Mouse (Mus musculus) kidney, embryonic 14.5 days (tissue): ENCODE measurements around the gene Slc23a4. TPM values are rescaled to one million over a fixed set of nuclear protein-coding genes. Genes with fewer than 3 reads are reported as not detected.

Experiments used
- ATAC-seq: fragments of 200-750 bp; cut with Nextera tagmentation; 2 replicates; pipeline ENCODE4 v1.8.0; 2017; ENCODE audit warnings: moderate number of reproducible peaks, mild to moderate bottlenecking, moderate TSS enrichment, moderate library complexity; ENCODE audit not compliant: low FRiP score, low TSS enrichment
- H3K27ac ChIP-seq: fragments of 300-500 bp; sonication (generic); 2 replicates; pipeline ENCODE4 v1.5.1; 2014; ENCODE audit warnings: low read depth, mild to moderate bottlenecking, low read length, moderate library complexity, mixed read lengths
- H3K27me3 ChIP-seq: fragments of 300-500 bp; sonication (generic); 2 replicates; pipeline ENCODE4 v1.6.1; 2014; ENCODE audit warnings: mild to moderate bottlenecking, low read length; ENCODE audit not compliant: control insufficient read depth, insufficient read depth
- H3K36me3 ChIP-seq: fragments of 300-500 bp; sonication (generic); 2 replicates; pipeline ENCODE4 v1.6.1; 2014; ENCODE audit warnings: low read length, mixed read lengths; ENCODE audit not compliant: control insufficient read depth, insufficient read depth
- H3K4me1 ChIP-seq: fragments of 300-500 bp; sonication (generic); 2 replicates; pipeline ENCODE4 v1.6.1; 2014; ENCODE audit warnings: low read length, mixed read lengths; ENCODE audit not compliant: control insufficient read depth, insufficient read depth
- H3K4me2 ChIP-seq: fragments of 300-500 bp; sonication (generic); replicated peaks from 2 replicates; pipeline ENCODE4 v1.6.1; 2014; ENCODE audit warnings: low read depth, mild to moderate bottlenecking, low read length
- H3K4me3 ChIP-seq: fragments of 300-500 bp; sonication (generic); 2 replicates; pipeline ENCODE4 v1.5.1; 2014; ENCODE audit warnings: mild to moderate bottlenecking, low read length
- H3K9ac ChIP-seq: fragments of 300-500 bp; sonication (generic); 2 replicates; pipeline ENCODE4 v1.6.1; 2014; ENCODE audit warnings: low read depth, mild to moderate bottlenecking, low read length, moderate library complexity
- H3K9me3 ChIP-seq: fragments of 300-500 bp; sonication (generic); 2 replicates; pipeline ENCODE4 v1.6.1; 2016; ENCODE audit warnings: low read length; ENCODE audit not compliant: control insufficient read depth
- WGBS: fragments of 180-500 bp; shearing (Covaris S2); extraction: QIAGEN DNeasy Blood & Tissue Kit; methylation state at CpG from one replicate; pipeline ENCODE4 v1.1.7; 2014; 5-methylcytosine and 5-hydroxymethylcytosine counted together
- polyA plus RNA-seq: library from polyadenylated mRNA; unstranded; fragments of >200 nt; fragmentation: Nextera tagmentation; extraction: Ambion mirVana; gene quantifications from 2 replicates; pipeline ENCODE4 v1.2.1, GENCODE M21; 2014

Gene Slc23a4
- 0.44 and 0.61 TPM in 2 replicates for polyA plus RNA-seq

DNA sequence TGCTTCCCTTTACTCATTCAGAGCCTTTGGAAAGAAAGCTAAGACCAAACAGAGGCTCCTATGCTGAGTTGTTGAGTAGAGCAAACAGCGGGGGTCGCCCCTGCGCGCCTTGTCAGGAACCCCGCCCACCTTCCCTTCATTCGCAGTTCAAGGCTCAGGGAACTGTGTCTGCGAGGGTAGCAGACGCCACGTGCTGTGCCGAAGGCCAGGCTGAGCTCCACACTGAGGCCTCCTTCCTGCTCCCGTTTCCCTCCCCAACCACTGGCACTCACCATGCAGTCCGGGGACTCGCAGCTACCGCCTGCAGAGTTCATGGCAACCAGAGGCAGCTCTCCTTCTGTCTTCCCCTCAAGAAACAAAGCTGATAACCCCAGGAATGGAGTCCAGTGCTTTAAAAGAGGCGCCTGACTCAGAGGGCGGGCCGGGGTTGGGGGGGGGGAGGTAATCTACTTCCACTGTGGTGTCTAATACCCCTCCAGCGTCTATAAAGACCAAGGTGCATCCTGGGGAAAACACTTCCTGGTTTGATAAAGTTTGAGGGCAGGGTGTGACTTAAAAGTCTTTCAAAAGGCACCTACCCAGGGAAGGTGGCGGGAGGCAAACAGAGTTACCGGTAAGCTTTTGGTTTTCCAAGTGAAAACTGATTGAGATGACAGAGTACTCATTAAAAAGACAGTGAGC lies at the start of gene Slc23a4:
Gene Slc23a4, minus strand, starts transcription at position 324 of the 681 bp plus-strand sequence.
- Histone ChIP-seq H3K4me3 (peak within 1 kb of the TSS; percentile 2; the same call in 1 of the 2 replicates), H3K36me3 (no peaks in the 10 kb centered on the region), H3K9ac (peak within 1 kb of the TSS; percentile 31; the same call in 1 of the 2 replicates), H3K4me2 (peak within 1 kb of the TSS; percentile 26), H3K9me3 (no peaks in the 10 kb centered on the region), H3K27me3 (no peaks in the 10 kb centered on the region), H3K4me1 (peaks cover 10% of the 10 kb centered on the region), H3K27ac (no peak within 1 kb of the TSS)
- ATAC-seq: peak; percentile 41; the same call in 1 of the 2 replicates
- 11% methylated on average over 20 of the region's 20 CpGs for WGBS

GRCm38 (mm10) chr6:35033341-35033740 lies 45.1 kb upstream of the Slc23a4 start:
- H3K9ac ChIP-seq: no peak overlapping the region
- no peak overlapping the region for H3K27ac ChIP-seq
- no peak for ATAC-seq
- no peaks in the 10 kb centered on the region for H3K27me3 ChIP-seq
- no peaks in the 10 kb centered on the region for H3K4me1 ChIP-seq
- peaks cover 6% of the 10 kb centered on the region; the same call in 1 of the 2 replicates for H3K36me3 ChIP-seq
- H3K4me2 ChIP-seq: no peak overlapping the region
- no peak overlapping the region for H3K4me3 ChIP-seq
- 94% methylated on average over 11 of the region's 11 CpGs for WGBS
- H3K9me3 ChIP-seq: no peaks in the 10 kb centered on the region

DNA sequence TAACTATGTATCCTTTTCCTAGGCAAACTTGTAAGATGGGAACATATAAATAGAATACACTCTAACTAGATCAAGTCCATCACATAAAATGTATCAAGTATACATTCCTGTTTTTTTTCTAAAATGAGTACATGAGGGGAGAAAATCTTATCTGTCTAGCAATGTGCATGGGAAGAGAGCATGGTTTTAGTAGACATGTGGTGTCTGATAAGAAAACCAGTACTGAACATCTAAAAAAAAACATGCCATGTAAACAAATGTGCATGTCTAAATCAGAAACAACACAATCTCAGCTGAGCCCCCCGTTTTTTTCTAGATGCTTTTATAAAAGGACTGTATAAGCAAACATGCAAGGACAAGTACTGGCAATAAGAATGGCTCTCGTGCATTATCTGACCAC lies 44.5 kb upstream of the Slc23a4 start:
- peaks cover 6% of the 10 kb centered on the region; the same call in 1 of the 2 replicates for H3K36me3 ChIP-seq
- no peak for ATAC-seq
- 83% methylated on average over 2 of the region's 2 CpGs for WGBS
- no peaks in the 10 kb centered on the region for H3K4me1 ChIP-seq
- no peak overlapping the region for H3K4me3 ChIP-seq
- H3K27me3 ChIP-seq: no peaks in the 10 kb centered on the region
- H3K9ac ChIP-seq: no peak overlapping the region
- H3K4me2 ChIP-seq: no peak overlapping the region
- no peak overlapping the region for H3K27ac ChIP-seq
- H3K9me3 ChIP-seq: no peaks in the 10 kb centered on the region

GRCm38 (mm10) chr6:35030811-35031210 lies 42.6 kb upstream of the Slc23a4 start:
- Histone ChIP-seq H3K4me1 (no peaks in the 10 kb centered on the region), H3K9ac (no peak overlapping the region), H3K27me3 (no peaks in the 10 kb centered on the region), H3K9me3 (no peaks in the 10 kb centered on the region), H3K27ac (no peak overlapping the region), H3K36me3 (no peaks in the 10 kb centered on the region), H3K4me3 (no peak overlapping the region), H3K4me2 (no peak overlapping the region)
- 95% methylated on average over 4 of the region's 4 CpGs for WGBS
- ATAC-seq: no peak

DNA sequence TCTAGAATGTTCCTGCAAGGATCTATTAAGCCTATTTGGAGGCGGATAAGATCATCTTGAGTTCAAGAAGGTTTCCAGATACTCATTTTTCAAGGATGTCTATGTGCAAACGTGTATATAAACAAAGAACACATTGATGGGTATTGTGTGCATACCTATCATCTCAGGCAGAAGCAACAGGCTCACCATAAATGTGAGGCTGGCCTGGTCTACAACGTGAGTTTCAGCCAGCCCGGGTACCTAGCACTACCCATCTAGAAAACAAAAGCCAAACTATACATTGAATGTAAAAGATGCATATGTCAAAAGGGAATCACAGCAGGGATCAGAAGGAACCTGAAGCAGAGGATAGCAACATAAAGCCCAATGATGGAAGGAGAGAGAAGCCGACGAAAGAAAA lies 42.0 kb upstream of the Slc23a4 start:
- Histone ChIP-seq H3K27me3 (no peaks in the 10 kb centered on the region), H3K9me3 (no peaks in the 10 kb centered on the region), H3K9ac (no peak overlapping the region), H3K27ac (no peak overlapping the region), H3K36me3 (no peaks in the 10 kb centered on the region), H3K4me1 (no peaks in the 10 kb centered on the region), H3K4me2 (no peak overlapping the region), H3K4me3 (no peak overlapping the region)
- 92% methylated on average over 6 of the region's 6 CpGs for WGBS
- ATAC-seq: no peak

DNA sequence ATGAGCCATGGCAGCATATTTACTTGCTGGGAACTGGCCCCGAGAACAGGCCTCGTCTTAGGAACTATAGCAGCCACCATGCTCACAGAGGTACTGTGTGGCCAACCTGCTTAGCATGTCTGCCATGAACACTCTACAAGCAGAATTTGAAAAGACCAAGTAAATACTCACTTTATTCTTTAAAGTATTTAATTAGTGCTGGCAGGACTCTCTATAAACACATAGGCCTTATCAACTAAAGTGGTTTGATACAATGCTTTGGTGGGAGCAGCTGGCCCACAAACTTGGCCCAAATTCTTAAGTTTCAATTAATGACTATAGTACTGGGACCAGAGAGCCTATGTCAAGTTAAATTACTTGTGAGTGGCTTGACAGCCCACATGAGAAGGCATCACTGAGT lies 39.8 kb upstream of the Slc23a4 start:
- no peak for ATAC-seq
- Histone ChIP-seq H3K27me3 (no peaks in the 10 kb centered on the region), H3K4me3 (no peak overlapping the region), H3K4me1 (no peaks in the 10 kb centered on the region), H3K9me3 (no peaks in the 10 kb centered on the region), H3K36me3 (peaks cover 2% of the 10 kb centered on the region; the same call in 1 of the 2 replicates), H3K4me2 (no peak overlapping the region), H3K9ac (no peak overlapping the region), H3K27ac (no peak overlapping the region)
- WGBS: 92% methylated on average over 2 of the region's 2 CpGs

DNA sequence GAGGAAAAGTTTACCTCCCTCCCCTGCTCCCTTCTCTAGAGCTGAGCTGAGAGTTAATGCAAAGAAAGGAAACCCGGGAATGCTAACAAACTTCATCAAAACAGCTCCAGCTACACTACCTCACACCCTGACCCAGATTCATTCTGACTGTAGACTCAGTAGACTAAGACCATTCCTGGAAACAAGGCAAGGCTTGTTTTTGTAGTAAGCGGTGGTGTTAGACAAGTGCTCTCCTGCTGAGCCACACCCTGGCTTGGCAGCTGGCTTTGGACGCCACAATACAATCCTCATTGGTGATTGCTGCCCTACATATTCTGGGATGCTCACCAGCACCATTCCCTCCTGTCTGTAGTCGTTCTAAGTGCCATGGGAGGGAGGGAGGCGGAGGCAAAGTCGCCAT lies 39.1 kb upstream of the Slc23a4 start:
- H3K4me3 ChIP-seq: no peak overlapping the region
- H3K27me3 ChIP-seq: no peaks in the 10 kb centered on the region
- H3K36me3 ChIP-seq: peaks cover 5% of the 10 kb centered on the region; the same call in 1 of the 2 replicates
- no peak overlapping the region for H3K4me2 ChIP-seq
- 78% methylated on average over 6 of the region's 6 CpGs for WGBS
- H3K27ac ChIP-seq: no peak overlapping the region
- ATAC-seq: no peak
- no peak overlapping the region for H3K9ac ChIP-seq
- H3K4me1 ChIP-seq: no peaks in the 10 kb centered on the region
- no peaks in the 10 kb centered on the region for H3K9me3 ChIP-seq

- WGBS: 88% methylated on average over 5 of the region's 5 CpGs
- ATAC-seq: no peak
- Histone ChIP-seq H3K27me3 (no peaks in the 10 kb centered on the region), H3K4me3 (no peak overlapping the region), H3K36me3 (peaks cover 3% of the 10 kb centered on the region; the same call in 1 of the 2 replicates), H3K27ac (no peak overlapping the region), H3K4me2 (no peak overlapping the region), H3K4me1 (no peaks in the 10 kb centered on the region), H3K9ac (no peak overlapping the region), H3K9me3 (no peaks in the 10 kb centered on the region)
These were observed 28.4 kb upstream of the Slc23a4 start for GRCm38 (mm10) chr6:35016624-35017023.

- H3K4me2 ChIP-seq: no peak overlapping the region
- H3K9ac ChIP-seq: no peak overlapping the region
- H3K4me3 ChIP-seq: no peak overlapping the region
- H3K36me3 ChIP-seq: no peaks in the 10 kb centered on the region
- H3K9me3 ChIP-seq: no peaks in the 10 kb centered on the region
- H3K27ac ChIP-seq: no peak overlapping the region
- no peaks in the 10 kb centered on the region for H3K27me3 ChIP-seq
- WGBS: 79% methylated on average over 1 of the region's 1 CpGs
- ATAC-seq: no peak
- no peaks in the 10 kb centered on the region for H3K4me1 ChIP-seq
These were observed 23.7 kb upstream of the Slc23a4 start for GRCm38 (mm10) chr6:35011953-35012352.
